Mouse (Mus musculus): Measurements from ENCODE around the gene Rtn2. TPM values are rescaled to one million over a fixed set of nuclear protein-coding genes. Genes with fewer than 3 reads are reported as not detected.
A peak's percentile ranks its signal among the peaks of the same experiment; 100 is the strongest.

The Rtn2 gene
- polyA plus RNA-seq, 1 experiment from 2014 or later = 102 TPM

DNA sequence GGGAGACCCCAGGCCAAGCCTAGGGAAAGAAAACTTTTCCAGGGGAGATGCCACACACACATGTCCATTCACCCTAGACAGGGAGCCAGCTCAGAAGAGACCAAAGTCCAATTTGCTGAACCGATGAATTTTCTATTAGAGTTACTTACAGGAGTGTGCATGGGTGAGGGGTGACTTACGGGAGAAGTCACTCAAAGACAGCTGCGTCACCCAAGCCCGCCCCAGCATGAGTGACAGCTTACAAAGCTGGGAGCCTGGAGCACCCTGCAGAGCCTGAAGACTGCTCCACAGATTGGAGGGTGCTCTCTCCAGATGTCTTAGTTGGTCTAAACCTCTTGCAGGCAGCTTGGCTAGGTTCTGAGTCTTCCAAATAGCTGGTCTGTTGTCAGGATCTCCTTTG lies 29.6 kb downstream of the Rtn2 start:
- WGBS = 29% methylated on average over 4 of the region's 4 CpGs
- ATAC-seq = no peak
- H3K27me3 ChIP-seq = peaks cover 42% of the 10 kb centered on the region

DNA sequence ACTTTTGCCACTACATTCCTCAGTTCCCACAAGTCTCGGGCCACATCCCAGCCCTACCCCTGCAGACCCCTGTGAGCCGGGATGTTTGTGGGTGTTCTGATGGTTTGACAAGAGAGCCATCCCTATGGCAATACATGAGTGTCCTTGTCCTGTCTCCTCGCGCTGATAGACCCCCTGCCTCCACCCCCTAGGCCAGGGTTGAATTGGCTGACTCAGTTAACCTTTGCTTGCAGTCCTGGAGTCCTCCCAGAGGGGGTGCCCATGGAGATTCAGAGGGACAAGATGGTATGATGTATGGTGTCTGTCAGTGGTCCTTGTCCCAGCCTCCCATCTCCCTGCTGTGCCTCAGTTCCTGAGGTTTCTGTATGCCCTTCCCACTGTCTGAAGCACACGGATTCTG lies 31.6 kb downstream of the Rtn2 start:
- Histone ChIP-seq H3K4me2 (replicated peaks) (no peak overlapping the region), H3K27me3 (peaks cover 49% of the 10 kb centered on the region), H3K4me1 (replicated peaks) (peaks cover 12% of the 10 kb centered on the region), H3K27ac (no peak overlapping the region), H3K36me3 (no peaks in the 10 kb centered on the region), H3K4me3 (replicated peaks) (no peak overlapping the region), H3K9me3 (no peaks in the 10 kb centered on the region), H3K9ac (replicated peaks) (no peak overlapping the region)
- 51% methylated on average over 5 of the region's 5 CpGs for WGBS
- ATAC-seq = no peak

More for the DNA sequence above, 29.6 kb downstream of the Rtn2 start:
- no peaks in the 10 kb centered on the region for H3K36me3 ChIP-seq
- no peak overlapping the region for H3K9ac ChIP-seq (replicated peaks)
- no peaks in the 10 kb centered on the region for H3K9me3 ChIP-seq
- H3K4me1 ChIP-seq (replicated peaks) = peaks cover 23% of the 10 kb centered on the region
- H3K27ac ChIP-seq = no peak overlapping the region
- no peak overlapping the region for H3K4me3 ChIP-seq (replicated peaks)
- no peak overlapping the region for H3K4me2 ChIP-seq (replicated peaks)

DNA sequence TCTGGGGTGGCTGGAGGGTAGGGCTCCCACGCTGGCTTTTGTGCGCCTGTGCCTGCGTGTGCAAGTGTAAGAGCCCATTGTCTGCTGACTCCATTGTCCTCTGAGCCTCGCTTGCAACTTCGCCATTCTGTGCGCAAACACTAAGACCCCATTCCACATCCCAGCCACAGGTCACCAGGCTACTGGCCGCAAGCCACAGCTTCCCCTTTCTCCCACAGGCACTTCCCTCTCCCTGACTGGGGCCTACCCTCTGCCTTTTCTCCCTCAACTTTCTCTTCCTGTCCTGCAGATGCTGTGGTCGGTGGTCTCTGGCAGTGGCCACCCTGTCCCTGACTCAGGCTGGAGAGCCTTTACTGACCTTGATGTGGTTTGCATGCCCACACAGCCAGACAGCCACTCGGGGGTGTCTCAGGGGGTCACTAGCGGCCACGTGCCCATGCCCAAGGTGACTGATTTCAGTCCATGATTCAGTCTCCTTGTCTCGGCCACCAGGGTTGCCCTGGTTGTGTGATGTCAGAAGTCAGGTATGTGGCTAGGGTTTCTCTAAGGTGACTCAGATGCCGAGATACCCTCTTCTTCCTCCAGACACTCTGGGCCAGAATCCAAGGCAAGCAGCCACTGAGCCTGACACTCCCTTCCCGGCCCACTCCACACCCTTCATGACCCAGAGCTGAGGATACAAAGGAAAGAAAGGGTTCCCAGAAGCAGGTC lies 34.2 kb downstream of the Rtn2 start:
- peaks cover 45% of the 10 kb centered on the region for H3K27me3 ChIP-seq
- no peak for ATAC-seq
- no peak overlapping the region for H3K4me3 ChIP-seq (replicated peaks)
- no peak overlapping the region for H3K4me2 ChIP-seq (replicated peaks)
- H3K9ac ChIP-seq (replicated peaks) = no peak overlapping the region
- 44% methylated on average over 14 of the region's 14 CpGs for WGBS
- H3K36me3 ChIP-seq = no peaks in the 10 kb centered on the region
- no peak overlapping the region for H3K27ac ChIP-seq
- no peaks in the 10 kb centered on the region for H3K9me3 ChIP-seq
- peaks cover 16% of the 10 kb centered on the region for H3K4me1 ChIP-seq (replicated peaks)

DNA sequence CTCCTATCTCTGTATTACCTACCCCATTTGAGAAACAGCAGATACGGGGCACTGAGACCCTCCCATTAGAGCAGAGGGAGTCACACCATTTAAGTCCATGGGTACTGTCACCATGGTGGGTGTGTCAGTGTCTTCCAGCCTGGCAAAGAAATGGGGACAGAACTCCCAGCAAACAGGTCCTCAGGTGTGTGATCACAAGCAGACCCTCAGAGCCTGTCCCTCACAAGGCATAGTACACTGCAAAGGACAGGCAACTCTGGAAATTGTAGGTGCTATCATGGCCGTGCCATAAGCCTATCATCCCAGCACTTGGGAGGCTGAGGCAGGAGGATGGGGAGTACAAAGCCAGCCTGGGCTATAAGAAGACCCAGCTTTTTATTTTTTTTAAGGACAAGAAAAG lies 35.8 kb downstream of the Rtn2 start:
- WGBS = 64% methylated on average over 2 of the region's 2 CpGs
- Histone ChIP-seq H3K9ac (replicated peaks) (no peak overlapping the region), H3K36me3 (no peaks in the 10 kb centered on the region), H3K4me1 (replicated peaks) (peaks cover 16% of the 10 kb centered on the region), H3K4me2 (replicated peaks) (no peak overlapping the region), H3K27me3 (peaks cover 38% of the 10 kb centered on the region; the same call in 1 of the 2 replicates), H3K4me3 (replicated peaks) (no peak overlapping the region), H3K27ac (no peak overlapping the region), H3K9me3 (no peaks in the 10 kb centered on the region)
- no peak for ATAC-seq

DNA sequence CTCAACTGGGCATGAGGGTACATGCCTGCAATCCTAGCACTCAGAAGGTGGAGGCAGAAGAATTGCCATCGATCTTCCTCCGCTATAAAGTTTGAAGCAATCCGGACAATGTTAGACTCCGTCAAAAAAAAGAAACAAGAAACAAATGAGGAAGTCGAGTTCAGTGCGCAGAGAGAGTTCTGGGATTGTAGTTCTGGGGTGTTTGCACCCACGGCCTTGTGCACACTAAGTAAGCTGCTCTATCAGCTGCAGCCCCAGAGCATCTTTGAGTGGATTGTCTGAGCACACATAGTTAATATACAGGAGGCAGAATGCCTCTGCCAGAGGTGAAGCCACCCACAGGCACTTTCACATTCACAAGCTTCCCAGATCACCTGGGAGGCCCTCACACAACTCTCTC lies 36.3 kb downstream of the Rtn2 start:
- H3K36me3 ChIP-seq = no peaks in the 10 kb centered on the region
- 84% methylated on average over 7 of the region's 7 CpGs for WGBS
- peaks cover 16% of the 10 kb centered on the region for H3K4me1 ChIP-seq (replicated peaks)
- H3K4me2 ChIP-seq (replicated peaks) = no peak overlapping the region
- no peak overlapping the region for H3K9ac ChIP-seq (replicated peaks)
- no peak overlapping the region for H3K27ac ChIP-seq
- no peak for ATAC-seq
- no peak overlapping the region for H3K4me3 ChIP-seq (replicated peaks)
- no peaks in the 10 kb centered on the region for H3K9me3 ChIP-seq
- H3K27me3 ChIP-seq = peaks cover 34% of the 10 kb centered on the region; the same call in 1 of the 2 replicates

DNA sequence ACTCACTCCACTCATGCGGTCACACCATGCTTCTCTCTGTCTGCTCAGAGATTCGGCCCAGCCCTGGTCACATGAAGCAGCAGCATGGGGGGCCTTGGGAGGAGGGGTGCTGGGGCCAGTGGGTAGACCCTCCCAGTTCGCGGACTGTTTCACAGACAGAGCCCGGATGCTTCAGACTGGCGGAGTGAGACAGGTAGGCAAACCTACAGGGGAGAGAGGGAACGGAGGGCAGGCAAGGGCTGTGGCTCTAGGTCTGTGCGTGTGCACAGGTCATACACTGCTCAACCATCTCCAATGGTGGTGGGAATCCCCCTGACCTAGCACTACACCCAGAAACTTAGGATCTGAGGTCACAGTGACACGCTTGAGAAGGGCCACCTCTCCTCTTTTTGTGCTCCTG lies 37.0 kb downstream of the Rtn2 start:
- peak overlapping the region; percentile 53 for H3K4me3 ChIP-seq (replicated peaks)
- peak overlapping the region; percentile 44; the same call in 1 of the 2 replicates for H3K27ac ChIP-seq
- peak overlapping the region; percentile 70 for H3K9ac ChIP-seq (replicated peaks)
- H3K27me3 ChIP-seq = peaks cover 28% of the 10 kb centered on the region; the same call in 1 of the 2 replicates
- no peaks in the 10 kb centered on the region for H3K9me3 ChIP-seq
- peak; percentile 77 for ATAC-seq
- peak overlapping the region; percentile 83 for H3K4me2 ChIP-seq (replicated peaks)
- 13% methylated on average over 9 of the region's 9 CpGs for WGBS
- peaks cover 16% of the 10 kb centered on the region for H3K4me1 ChIP-seq (replicated peaks)
- H3K36me3 ChIP-seq = no peaks in the 10 kb centered on the region

DNA sequence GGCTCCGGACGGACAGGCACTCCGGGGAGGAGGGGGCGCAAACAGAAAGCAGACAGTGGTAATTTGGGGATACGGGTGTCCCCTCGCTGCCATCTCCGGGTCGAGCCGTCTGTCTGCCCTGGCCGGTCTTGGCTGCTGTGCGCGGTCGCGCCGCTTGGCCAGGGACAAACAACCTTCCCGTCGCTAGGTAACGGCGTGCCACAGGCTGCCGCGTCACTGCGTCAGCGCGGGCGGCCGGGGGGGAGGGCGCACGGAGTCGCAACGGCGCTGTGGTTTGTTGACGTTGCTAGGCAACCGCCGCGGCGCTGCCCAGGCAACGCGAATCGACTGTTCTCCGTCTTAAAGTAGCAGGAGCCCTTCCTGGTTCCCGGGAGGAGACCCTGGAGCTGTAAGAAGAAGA lies 37.5 kb downstream of the Rtn2 start:
- H3K36me3 ChIP-seq = no peaks in the 10 kb centered on the region
- ATAC-seq = peak; percentile 93
- H3K4me2 ChIP-seq (replicated peaks) = peak overlapping the region; percentile 83
- peak overlapping the region; percentile 53 for H3K4me3 ChIP-seq (replicated peaks)
- H3K27ac ChIP-seq = peak overlapping the region; percentile 70
- under 1% methylated on average over 41 of the region's 41 CpGs for WGBS
- H3K27me3 ChIP-seq = peaks cover 27% of the 10 kb centered on the region; the same call in 1 of the 2 replicates
- peak overlapping the region; percentile 70 for H3K9ac ChIP-seq (replicated peaks)
- H3K4me1 ChIP-seq (replicated peaks) = peaks cover 16% of the 10 kb centered on the region
- no peaks in the 10 kb centered on the region for H3K9me3 ChIP-seq

DNA sequence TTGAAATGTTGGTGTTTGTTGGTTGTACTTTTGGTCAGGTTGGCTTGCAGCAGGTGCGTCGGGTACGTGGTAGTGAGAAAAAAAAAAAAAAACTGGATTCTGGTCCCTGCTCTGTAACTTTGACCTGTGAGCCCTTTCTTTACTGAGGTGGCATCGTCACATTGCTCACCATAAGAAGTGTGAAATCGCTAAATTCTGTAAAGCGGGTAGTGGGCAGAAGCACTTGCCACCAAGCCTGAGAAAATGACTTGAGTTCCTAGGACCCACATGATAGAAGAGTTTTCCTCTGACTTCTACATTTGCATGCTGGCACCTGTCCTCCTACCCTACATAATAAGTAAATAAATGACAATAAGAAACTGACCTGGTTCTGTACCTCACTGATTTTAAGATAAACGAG lies 38.2 kb downstream of the Rtn2 start:
- Histone ChIP-seq H3K4me2 (replicated peaks) (peak overlapping the region; percentile 83), H3K27me3 (peaks cover 25% of the 10 kb centered on the region; the same call in 1 of the 2 replicates), H3K4me1 (replicated peaks) (peaks cover 16% of the 10 kb centered on the region), H3K9me3 (no peaks in the 10 kb centered on the region), H3K9ac (replicated peaks) (no peak overlapping the region), H3K36me3 (no peaks in the 10 kb centered on the region), H3K27ac (no peak overlapping the region), H3K4me3 (replicated peaks) (peak overlapping the region; percentile 53)
- no peak for ATAC-seq
- 42% methylated on average over 7 of the region's 7 CpGs for WGBS

DNA sequence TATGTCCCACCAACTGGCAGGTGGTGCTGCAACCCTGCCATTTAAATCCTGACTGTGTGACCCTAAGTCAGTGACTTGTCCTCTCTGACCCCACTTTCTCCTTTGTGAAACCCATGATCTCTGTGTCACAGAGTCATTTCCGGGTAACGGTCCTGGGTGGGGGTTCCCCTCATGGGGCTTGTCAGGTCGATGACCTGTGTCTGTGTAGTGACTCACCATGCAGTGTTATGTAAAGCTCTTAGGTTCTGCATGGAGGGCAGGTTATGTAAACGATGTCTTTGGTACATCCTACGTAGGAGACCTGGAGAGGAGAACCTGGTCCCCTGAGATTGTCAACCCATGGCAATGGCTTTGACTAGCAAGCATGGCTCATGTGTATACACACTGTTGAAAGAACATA lies 39.0 kb downstream of the Rtn2 start:
- Histone ChIP-seq H3K4me3 (replicated peaks) (no peak overlapping the region), H3K27ac (no peak overlapping the region), H3K4me2 (replicated peaks) (no peak overlapping the region), H3K9me3 (no peaks in the 10 kb centered on the region), H3K36me3 (no peaks in the 10 kb centered on the region), H3K27me3 (peaks cover 25% of the 10 kb centered on the region; the same call in 1 of the 2 replicates), H3K9ac (replicated peaks) (no peak overlapping the region), H3K4me1 (replicated peaks) (peaks cover 24% of the 10 kb centered on the region)
- WGBS = 71% methylated on average over 5 of the region's 5 CpGs
- ATAC-seq = no peak

DNA sequence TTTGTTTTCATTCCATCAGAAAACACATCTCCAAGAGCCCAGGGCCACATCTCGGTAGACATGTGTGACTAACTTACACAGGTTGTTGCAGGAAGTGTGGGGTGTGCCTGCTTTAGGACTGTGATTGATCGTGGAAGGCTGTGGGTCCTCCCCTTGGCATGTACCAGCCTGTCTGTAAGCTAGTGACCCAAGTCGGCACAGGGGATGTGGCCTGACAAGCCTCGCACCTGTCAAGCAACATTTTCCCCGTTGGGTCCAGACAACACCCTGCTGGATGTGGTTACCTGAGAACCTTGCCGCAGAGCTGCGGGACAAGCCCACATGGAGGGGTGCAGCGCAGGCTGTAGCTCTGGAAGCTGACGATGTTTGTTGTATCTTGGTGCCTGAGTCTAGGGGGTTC lies 40.1 kb downstream of the Rtn2 start:
- 62% methylated on average over 9 of the region's 9 CpGs for WGBS
- no peak overlapping the region for H3K4me3 ChIP-seq (replicated peaks)
- no peaks in the 10 kb centered on the region for H3K36me3 ChIP-seq
- H3K9ac ChIP-seq (replicated peaks) = no peak overlapping the region
- peaks cover 25% of the 10 kb centered on the region; the same call in 1 of the 2 replicates for H3K27me3 ChIP-seq
- no peak overlapping the region for H3K4me2 ChIP-seq (replicated peaks)
- no peak for ATAC-seq
- H3K27ac ChIP-seq = no peak overlapping the region
- H3K9me3 ChIP-seq = no peaks in the 10 kb centered on the region
- H3K4me1 ChIP-seq (replicated peaks) = peaks cover 34% of the 10 kb centered on the region

DNA sequence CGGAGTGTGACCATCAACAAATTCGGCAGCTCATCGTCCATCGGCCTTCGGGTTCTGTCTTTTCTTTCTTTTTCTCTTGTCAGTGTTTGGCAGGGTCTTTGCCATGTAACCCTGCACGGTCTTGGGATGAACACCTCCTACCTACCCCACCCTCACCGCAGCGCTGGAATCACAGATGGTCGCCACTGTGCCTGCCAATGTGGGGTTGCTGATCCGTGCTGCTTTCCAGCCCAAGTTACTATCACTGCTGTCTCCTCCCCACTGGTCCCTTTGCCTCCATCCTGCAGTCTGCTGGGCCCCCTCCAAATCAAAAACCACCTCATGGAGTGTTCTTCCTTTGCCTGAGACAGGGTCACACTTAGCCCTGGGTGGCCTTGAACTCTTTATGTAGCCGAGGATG lies 41.8 kb downstream of the Rtn2 start:
- no peaks in the 10 kb centered on the region for H3K36me3 ChIP-seq
- ATAC-seq = no peak
- no peak overlapping the region for H3K27ac ChIP-seq
- H3K4me1 ChIP-seq (replicated peaks) = peaks cover 36% of the 10 kb centered on the region
- H3K9me3 ChIP-seq = no peaks in the 10 kb centered on the region
- no peak overlapping the region for H3K9ac ChIP-seq (replicated peaks)
- H3K27me3 ChIP-seq = peaks cover 10% of the 10 kb centered on the region; the same call in 1 of the 2 replicates
- 88% methylated on average over 11 of the region's 11 CpGs for WGBS
- H3K4me2 ChIP-seq (replicated peaks) = no peak overlapping the region
- H3K4me3 ChIP-seq (replicated peaks) = no peak overlapping the region

DNA sequence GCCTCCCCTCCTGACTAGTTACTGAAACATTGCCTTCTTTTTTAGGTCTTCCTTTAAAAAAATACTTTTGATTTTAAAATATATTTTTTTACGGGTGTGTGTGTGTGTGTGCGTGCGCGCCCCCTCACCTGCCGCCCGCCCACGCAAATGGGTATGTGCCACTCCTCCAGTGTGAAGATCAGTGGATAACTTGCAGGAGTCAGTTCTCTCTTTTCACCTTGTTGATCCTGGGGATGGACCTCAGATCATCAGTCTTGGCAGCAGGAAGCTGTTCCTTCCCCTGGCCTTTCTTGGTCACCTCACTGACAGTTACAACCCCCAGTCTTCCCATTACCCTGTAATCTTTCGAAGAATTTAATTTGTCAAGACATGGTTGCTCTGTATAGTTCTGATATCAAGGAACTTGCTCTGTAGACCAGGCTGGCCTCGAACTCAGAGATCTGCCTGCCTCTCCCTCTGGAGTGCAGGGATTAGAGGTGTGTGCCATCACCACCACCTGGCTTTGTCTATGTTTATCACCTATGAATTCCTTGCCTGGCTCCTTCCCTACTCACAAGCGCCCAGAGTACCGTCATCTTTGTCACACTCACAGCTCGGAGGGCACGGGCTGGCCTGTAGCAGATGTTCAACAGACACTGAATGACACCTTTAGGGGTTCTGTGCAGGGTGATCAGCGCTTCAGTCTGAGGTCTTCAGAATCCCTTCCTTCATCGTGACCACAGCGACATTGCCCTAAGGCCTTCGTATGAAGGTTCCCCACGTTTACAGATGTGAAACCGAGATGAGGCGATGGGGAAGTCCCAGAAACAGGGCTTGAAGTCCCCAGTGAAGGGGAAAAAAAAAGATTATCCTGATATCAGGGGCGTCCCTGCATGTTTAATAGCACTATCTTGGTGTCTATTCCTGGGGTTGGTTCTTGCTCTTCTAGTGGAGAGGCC lies 43.1 kb downstream of the Rtn2 start:
- no peak overlapping the region for H3K4me3 ChIP-seq (replicated peaks)
- H3K27ac ChIP-seq = no peak overlapping the region
- H3K27me3 ChIP-seq = peaks cover 10% of the 10 kb centered on the region; the same call in 1 of the 2 replicates
- no peak for ATAC-seq
- 73% methylated on average over 21 of the region's 21 CpGs for WGBS
- H3K36me3 ChIP-seq = no peaks in the 10 kb centered on the region
- no peak overlapping the region; the same call in 1 of the 2 replicates for H3K9ac ChIP-seq (replicated peaks)
- H3K9me3 ChIP-seq = no peaks in the 10 kb centered on the region
- H3K4me1 ChIP-seq (replicated peaks) = peaks cover 27% of the 10 kb centered on the region
- H3K4me2 ChIP-seq (replicated peaks) = no peak overlapping the region; the same call in 1 of the 2 replicates

All from midbrain, embryonic 13.5 days (tissue).